Mouse (Mus musculus) heart, adult 2 months (tissue): ENCODE data around the gene Prkar2a. TPM values are rescaled to one million over a fixed set of nuclear protein-coding genes. Genes with fewer than 3 reads are reported as not detected.

Source experiments
- DNase-seq, 2 experiments: peaks; one replicate each; pipeline ENCODE4 v3.0.0; 2021
- H3K27ac ChIP-seq: fragments of 200-600 bp; 2 replicates; pipeline ENCODE4 v1.8.1; 2022
- H3K27me3 ChIP-seq: fragments of 200-500 bp; 2 replicates; pipeline ENCODE4 v1.6.1; 2012; ENCODE audit warnings: mild to moderate bottlenecking, low read length, inconsistent platforms, mixed read lengths; ENCODE audit not compliant: control insufficient read depth, insufficient read depth
- H3K36me3 ChIP-seq: fragments of 200-500 bp; 2 replicates; pipeline ENCODE4 v1.6.1; 2012; ENCODE audit warnings: low read length, inconsistent platforms; ENCODE audit not compliant: control insufficient read depth, insufficient read depth
- H3K4me1 ChIP-seq: fragments of 200-500 bp; 2 replicates; pipeline ENCODE4 v1.6.1; 2011; ENCODE audit warnings: low read length; ENCODE audit not compliant: control insufficient read depth, insufficient read depth
- H3K4me3 ChIP-seq: fragments of 200-600 bp; 2 replicates; pipeline ENCODE4 v1.8.1; 2022
- H3K79me2 ChIP-seq: fragments of 200-500 bp; replicated peaks from 2 replicates; pipeline ENCODE4 v1.6.1; 2012; ENCODE audit warnings: mild to moderate bottlenecking, inconsistent platforms, low read length, moderate library complexity, mixed read lengths; ENCODE audit not compliant: control insufficient read depth, insufficient read depth
- H3K9ac ChIP-seq: fragments of 200-500 bp; 2 replicates; pipeline ENCODE4 v1.6.1; 2012; ENCODE audit warnings: low read depth, mild to moderate bottlenecking, control low read depth, inconsistent platforms, low read length, mixed read lengths
- CTCF ChIP-seq: fragments of 200-600 bp; IDR thresholded peaks from 2 replicates; pipeline ENCODE4 v1.8.1; 2022; ENCODE audit warnings: antibody characterized with exemption, mild to moderate bottlenecking, moderate library complexity
- EP300 ChIP-seq: fragments of 200-500 bp; IDR thresholded peaks from 2 replicates; pipeline ENCODE4 v1.6.1; 2011; ENCODE audit warnings: low read depth, low read length, control low read depth; ENCODE audit not compliant: insufficient read depth
- POLR2A ChIP-seq: fragments of 200-500 bp; IDR thresholded peaks from 2 replicates; pipeline ENCODE4 v1.6.1; 2011; ENCODE audit warnings: mild to moderate bottlenecking, low read depth, low read length, control low read depth; ENCODE audit not compliant: insufficient read depth
- WGBS: fragments of 180-500 bp; shearing (Covaris S2); methylation state at CpG from one replicate; pipeline ENCODE4 v1.1.7; 2018; 5-methylcytosine and 5-hydroxymethylcytosine counted together
- intact Hi-C: fragments of 180-260 bp; cut with DNase I; formaldehyde crosslinking; loops from one replicate; pipeline ENCODE4 v1.15.1; 2025
- polyA plus RNA-seq: library from polyadenylated mRNA; depleted of rRNA; stranded (reverse); fragments of >200 nt; gene quantifications from 2 replicates; pipeline ENCODE4 v1.2.3, GENCODE M21; 2012
- total RNA-seq, 2 experiments: library from RNA; stranded (reverse); gene quantifications; 2 replicates each; pipeline ENCODE4 v1.2.3; 2021

Prkar2a gene
- total and polyA plus RNA-seq, 3 experiments, result 22.9 to 82.8 (median 78.8) TPM

- Histone ChIP-seq H3K27me3 (no peaks in the 10 kb centered on the region), H3K4me3 (no peak overlapping the region), H3K4me1 (no peaks in the 10 kb centered on the region; the same call in 1 of the 2 replicates), H3K36me3 (no peaks in the 10 kb centered on the region), H3K79me2 (no peaks in the 10 kb centered on the region), H3K9ac (no peak overlapping the region), H3K27ac (no peak overlapping the region)
- intact Hi-C loops, result no loop called here
- no peak for TF ChIP-seq POLR2A
- TF ChIP-seq CTCF, result no peak
- no peak for TF ChIP-seq EP300
- DNase-seq, result no peak
- 22% methylated on average over 6 of the region's 6 CpGs for WGBS
Observed at GRCm38 (mm10) chr9:108757406-108757805, 68.3 kb downstream of the Prkar2a start.

- H3K9ac ChIP-seq, result no peak overlapping the region
- no peaks in the 10 kb centered on the region for H3K27me3 ChIP-seq
- TF ChIP-seq CTCF, result no peak
- TF ChIP-seq EP300, result no peak
- TF ChIP-seq POLR2A, result no peak
- H3K27ac ChIP-seq, result no peak overlapping the region
- no peak for DNase-seq
- no peak overlapping the region for H3K4me3 ChIP-seq
- no peaks in the 10 kb centered on the region for H3K36me3 ChIP-seq
- intact Hi-C loops, result no loop called here
- no peaks in the 10 kb centered on the region for H3K4me1 ChIP-seq
- no peaks in the 10 kb centered on the region for H3K79me2 ChIP-seq
- 96% methylated on average over 20 of the region's 20 CpGs for WGBS
Observed at GRCm38 (mm10) chr9:108759121-108759520, 70.0 kb downstream of the Prkar2a start.

GRCm38 (mm10) chr9:108759805-108760204 lies 70.7 kb downstream of the Prkar2a start:
- TF ChIP-seq CTCF (peak; percentile 71), POLR2A (no peak)
- intact Hi-C loops, result no loop called here
- no peak for DNase-seq
- Histone ChIP-seq H3K27ac (no peak overlapping the region), H3K79me2 (no peaks in the 10 kb centered on the region), H3K36me3 (no peaks in the 10 kb centered on the region), H3K4me1 (no peaks in the 10 kb centered on the region), H3K27me3 (no peaks in the 10 kb centered on the region), H3K4me3 (no peak overlapping the region), H3K9ac (no peak overlapping the region)
- 80% methylated on average over 2 of the region's 2 CpGs for WGBS

GRCm38 (mm10) chr9:108761561-108761960 lies 72.4 kb downstream of the Prkar2a start:
- Histone ChIP-seq H3K27me3 (no peaks in the 10 kb centered on the region), H3K4me3 (no peak overlapping the region), H3K9ac (no peak overlapping the region), H3K4me1 (no peaks in the 10 kb centered on the region), H3K36me3 (no peaks in the 10 kb centered on the region), H3K27ac (no peak overlapping the region), H3K79me2 (no peaks in the 10 kb centered on the region)
- intact Hi-C loops, result no loop called here
- DNase-seq, result no peak
- TF ChIP-seq CTCF (no peak), EP300 (no peak), POLR2A (no peak)

GRCm38 (mm10) chr9:108764971-108765370 lies 75.9 kb downstream of the Prkar2a start:
- intact Hi-C loops, result no loop called here
- H3K4me1 ChIP-seq, result no peaks in the 10 kb centered on the region
- no peak overlapping the region for H3K9ac ChIP-seq
- no peak overlapping the region for H3K4me3 ChIP-seq
- H3K27me3 ChIP-seq, result no peaks in the 10 kb centered on the region
- H3K79me2 ChIP-seq, result no peaks in the 10 kb centered on the region
- DNase-seq, result no peak
- H3K36me3 ChIP-seq, result no peaks in the 10 kb centered on the region
- TF ChIP-seq CTCF (no peak), POLR2A (no peak), EP300 (no peak)
- H3K27ac ChIP-seq, result no peak overlapping the region
- 45% methylated on average over 10 of the region's 10 CpGs for WGBS

GRCm38 (mm10) chr9:108776614-108777013 lies 87.5 kb downstream of the Prkar2a start:
- H3K36me3 ChIP-seq, result no peaks in the 10 kb centered on the region
- no peaks in the 10 kb centered on the region for H3K79me2 ChIP-seq
- no peak for DNase-seq
- 83% methylated on average over 4 of the region's 4 CpGs for WGBS
- no peak overlapping the region for H3K4me3 ChIP-seq
- no peak overlapping the region for H3K27ac ChIP-seq
- H3K4me1 ChIP-seq, result no peaks in the 10 kb centered on the region
- intact Hi-C loops, result no loop called here
- no peak for TF ChIP-seq CTCF
- no peak for TF ChIP-seq EP300
- no peak for TF ChIP-seq POLR2A
- no peak overlapping the region for H3K9ac ChIP-seq
- no peaks in the 10 kb centered on the region for H3K27me3 ChIP-seq
